Mouse (Mus musculus): ENCODE measurements at regions not wholly inside any gene's neighbourhood (a gene's known extent, or its start where the extent isn't known, plus 50 kb on each side); places are given as distances from the start of the nearest gene placed in this dataset.

DNA sequence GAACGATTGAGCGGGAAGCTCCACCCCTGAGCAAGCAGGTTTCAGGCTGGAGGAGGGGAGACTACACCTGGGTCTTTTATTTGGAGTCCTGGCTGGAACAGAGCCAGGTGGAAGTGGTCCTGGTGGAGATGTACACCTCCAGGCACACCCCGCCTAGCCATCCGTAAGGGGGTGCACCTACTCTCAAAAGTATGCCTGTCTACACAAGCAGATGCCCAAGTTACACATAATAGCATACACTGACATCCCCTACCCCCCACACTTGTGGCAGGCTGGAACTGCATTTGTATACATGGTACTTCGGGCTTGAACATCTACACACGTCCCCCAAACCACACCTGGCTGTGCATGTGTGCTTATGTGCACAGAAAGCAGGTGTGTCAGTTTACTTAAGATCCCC is 236.8 kb upstream of the 4930535I16Rik start:
- no peak for DNase-seq (ENCODE audit: low spot score)

DNA sequence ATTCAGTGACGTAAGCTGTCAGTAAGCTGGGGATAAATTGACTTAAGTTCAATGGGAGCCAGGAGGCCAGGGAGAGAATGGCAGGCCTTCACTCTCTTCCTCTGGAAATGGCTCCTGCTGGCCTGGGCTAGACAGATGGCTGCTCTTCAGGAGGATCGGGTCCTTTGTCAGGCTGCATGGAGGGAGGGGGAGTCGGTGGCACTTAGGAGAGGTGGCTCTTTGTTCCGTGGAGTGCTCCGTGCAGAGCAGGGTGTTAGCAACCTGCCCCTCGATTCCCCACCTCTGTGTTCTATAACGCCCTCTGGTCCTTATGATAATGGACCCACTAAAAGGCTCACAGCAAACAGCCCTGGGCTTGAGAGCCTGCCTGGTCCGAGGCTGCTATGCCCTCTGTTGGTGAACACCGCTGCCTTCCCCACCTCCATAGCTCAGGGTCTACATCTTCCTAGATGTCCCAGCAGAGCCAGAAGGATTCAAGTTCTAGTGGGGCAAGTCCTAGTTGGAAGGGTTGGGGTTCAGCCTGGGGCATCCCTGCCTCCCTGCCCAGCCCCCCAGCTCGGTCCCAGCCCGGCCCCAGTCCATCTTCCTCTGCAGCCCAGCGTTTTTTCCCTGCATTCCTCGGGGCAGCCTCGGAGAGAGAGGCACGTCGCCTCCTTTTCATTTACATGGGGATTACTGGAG is 232.1 kb upstream of the 4930535I16Rik start:
- no peak for DNase-seq (ENCODE audit: low spot score)

DNA sequence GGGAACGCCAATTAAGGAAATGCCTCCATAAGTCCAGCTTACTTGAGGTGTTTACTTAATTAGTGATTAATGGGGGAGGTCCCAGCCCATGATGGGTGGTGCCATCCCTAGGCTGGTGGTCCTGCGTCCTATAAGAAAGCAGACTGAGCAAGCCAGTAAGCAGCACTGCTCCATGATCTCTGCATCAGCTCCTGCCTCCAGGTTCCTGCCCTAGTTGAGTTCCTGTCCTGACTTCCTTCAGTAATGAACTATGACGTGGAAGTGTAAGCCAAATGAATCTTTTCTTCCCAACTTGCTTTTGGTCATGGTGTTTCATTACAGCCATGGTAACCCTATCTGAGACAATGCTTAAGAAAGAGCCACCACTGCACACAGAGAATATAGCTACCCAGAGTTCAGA is 231.2 kb upstream of the 4930535I16Rik start:
- DNase-seq (ENCODE audit: low spot score): no peak

DNA sequence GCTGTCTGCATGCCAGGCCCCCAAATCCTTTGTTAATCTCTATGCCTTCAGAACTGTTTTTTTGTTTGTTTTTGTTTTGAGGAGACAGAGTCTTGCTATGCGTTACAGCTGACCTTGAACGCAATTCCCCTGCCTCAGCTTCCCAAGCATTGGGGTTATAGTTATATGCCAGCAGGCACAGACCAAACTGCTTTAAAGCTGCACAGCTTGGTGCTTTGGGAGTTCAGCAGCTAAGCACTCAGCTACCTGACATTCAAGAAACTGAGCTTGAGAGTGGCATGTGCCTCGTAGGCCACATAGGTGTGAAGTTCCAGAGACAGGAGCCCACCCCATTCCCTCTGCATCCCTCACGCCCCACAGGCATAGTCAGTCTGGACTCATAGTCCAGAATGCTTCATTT is 229.5 kb upstream of the 4930535I16Rik start:
- no peak for DNase-seq (ENCODE audit: low spot score)

DNA sequence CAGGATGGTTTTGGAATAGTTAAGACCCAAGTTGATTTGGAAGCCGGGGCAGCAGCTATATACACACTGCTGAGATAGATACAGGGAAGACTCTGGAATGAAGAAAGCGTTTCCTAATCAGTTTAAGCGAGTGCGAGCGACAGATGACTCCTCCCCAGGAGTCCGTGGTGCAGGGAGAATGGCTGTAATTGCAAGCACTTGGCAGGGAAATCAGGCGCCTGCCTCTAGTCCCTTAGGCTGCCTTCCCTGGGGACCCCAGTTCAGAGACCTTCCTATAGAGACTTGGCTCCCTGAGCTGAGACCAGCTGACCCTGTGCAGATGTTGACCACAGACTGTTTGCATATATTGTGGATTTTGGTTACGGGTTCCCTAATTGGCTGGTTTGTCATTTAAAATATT is 228.3 kb upstream of the 4930535I16Rik start:
- no peak for DNase-seq (ENCODE audit: low spot score)

DNA sequence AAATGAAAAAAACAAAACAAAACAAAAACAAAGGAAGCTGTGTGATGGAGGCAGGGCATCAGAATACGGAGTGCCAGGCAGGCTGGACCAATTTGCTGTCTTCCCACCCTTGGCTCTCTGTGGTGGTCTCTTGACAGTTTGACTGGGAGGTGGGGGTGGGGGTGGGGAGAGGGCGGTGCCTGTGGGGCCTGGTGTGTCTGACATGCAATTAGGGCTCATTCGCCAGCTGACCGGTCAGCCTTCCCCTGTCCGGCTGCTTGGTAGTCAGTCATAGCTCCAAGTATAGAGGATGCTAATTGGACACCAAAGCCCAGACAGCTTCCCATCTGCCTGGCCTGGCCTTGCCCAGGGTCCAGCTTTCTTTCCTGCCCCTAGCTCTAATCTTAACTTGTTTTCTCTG is 225.8 kb upstream of the 4930535I16Rik start:
- DNase-seq (ENCODE audit: low spot score): no peak

DNA sequence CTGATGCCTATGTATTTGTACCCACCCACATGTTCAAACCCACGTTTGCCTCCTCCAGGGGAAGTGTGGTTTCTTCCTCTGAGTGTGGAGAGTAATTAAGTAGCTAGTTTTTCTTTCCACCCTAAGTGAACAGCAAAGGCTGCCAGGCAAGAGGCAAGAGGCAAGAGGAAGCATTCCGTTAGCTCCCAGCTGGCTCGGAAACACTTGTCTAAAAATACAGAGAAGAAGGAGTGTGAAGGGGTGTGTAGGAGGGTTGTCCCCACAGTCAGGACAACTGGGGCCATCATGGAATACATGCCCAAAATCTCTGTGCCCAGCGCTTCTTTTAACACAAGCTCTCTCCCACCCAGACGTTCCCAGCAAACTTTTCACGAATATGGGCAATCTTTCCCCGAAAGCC is 225.4 kb upstream of the 4930535I16Rik start:
- DNase-seq (ENCODE audit: low spot score): no peak

DNA sequence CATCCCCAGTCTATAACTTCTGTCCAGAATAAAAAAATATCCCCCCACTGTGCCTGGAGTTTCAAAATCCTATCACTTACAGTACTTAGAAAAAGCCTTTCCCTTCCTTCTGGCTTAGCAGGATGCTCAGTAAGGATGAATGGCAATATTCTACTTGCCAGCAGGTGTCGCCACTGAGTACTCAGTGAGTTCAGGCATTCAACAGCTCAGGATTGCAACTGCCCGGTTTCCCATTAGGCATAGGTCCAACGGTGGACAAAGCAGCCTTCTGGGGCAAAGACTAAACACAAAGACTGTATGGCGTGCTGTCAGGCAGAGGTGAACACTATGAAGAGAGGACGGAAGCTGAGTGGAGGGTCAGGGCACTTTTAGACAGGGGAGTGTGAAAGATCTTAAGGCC is 224.3 kb upstream of the 4930535I16Rik start:
- peak; percentile 28 for DNase-seq (ENCODE audit: low spot score)

DNA sequence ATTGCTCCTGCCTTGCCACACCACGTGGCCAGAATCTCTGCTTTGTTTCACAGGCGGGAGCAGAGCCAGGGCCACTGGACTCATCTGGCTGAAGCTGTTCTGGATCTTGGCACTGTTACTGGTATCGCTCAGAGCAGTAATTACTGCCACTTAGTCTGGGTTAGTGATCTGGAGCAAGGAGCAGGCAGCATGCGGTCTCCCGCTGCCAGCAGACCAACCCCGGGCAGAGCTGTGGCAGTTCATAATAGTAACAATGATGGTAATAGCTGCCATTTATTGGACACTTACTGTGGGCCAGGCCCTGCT is 217.3 kb upstream of the 4930535I16Rik start:
- DNase-seq (ENCODE audit: low spot score): peak; percentile 2

DNA sequence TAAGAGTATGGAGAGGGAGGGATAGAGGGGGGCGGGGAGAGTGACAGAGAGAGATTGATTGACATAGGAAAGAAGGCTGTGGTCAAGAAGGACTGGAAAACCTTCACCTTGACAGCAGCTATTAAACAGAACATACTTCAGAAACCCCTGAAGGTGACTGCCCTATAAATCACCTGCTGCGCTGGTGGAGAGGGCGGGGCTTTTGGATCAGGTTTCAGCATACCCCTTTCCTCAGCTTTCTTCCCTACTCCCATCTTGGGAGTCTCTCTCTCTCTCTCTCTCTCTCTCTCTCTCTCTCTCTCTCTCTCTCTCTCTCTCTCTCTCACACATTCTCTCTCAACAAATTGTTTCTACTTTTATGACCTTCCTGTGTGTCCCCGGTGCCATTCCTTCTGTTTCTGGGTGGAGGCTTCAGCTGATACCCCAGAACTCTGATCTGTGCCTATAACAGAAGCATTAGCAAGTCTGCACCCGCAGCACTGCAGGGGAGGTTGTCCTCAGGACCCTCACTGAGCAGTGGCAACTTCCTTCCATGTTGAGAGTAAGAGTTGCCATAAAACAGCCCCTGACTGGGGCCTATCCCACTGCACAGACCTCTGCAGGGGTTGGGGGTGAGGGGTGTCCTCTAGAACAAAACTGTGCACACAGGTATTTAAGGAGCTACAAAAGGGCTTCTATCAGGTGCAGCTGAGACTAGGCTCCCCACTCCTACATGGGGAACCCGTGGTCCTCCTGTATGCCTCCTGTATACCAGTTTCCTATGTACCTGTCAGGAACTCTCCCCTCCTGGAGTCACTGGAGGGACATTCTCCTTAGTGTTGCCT is 216.7 kb upstream of the 4930535I16Rik start:
- no peak for DNase-seq (ENCODE audit: low spot score)

DNA sequence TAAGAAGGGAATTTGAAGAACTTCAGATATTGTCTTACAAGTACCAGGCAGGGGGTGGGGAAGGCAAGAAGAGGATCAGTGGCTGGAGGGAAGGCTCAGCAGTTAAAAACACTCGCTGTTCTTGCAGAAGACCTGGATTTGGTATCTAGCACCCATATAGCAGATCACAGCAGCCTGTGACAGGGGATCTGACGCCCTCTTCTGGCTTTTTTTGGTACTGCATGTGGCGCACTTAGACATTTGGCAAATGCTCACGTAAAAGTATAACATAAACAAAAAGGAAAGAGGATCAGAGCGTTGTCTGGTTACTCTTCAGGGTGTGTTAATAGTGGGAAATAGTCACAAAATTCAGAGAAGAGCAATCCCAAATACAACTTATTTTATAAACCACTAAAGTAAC is 213.1 kb upstream of the 4930535I16Rik start:
- no peak for DNase-seq (ENCODE audit: low spot score)

DNA sequence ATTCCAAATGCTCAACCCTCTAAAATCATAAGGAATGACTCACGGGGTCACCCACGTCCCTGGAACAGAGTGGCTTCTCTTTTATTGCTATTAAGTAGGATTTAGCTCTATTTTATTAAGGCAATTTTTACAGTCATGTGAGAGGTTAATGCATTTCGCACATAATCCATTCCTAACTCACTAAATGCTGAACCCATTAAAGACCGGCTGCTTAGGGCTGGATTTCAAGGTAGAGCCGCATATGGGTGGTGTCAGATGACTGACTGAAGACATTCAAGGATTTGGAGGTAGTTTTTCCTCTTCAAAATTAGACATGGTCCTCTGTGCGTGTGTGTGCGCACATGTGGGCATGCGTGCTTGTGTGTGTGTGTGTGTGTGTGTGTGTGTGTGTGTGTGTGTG is 208.4 kb upstream of the 4930535I16Rik start:
- no peak for DNase-seq (ENCODE audit: low spot score)

DNA sequence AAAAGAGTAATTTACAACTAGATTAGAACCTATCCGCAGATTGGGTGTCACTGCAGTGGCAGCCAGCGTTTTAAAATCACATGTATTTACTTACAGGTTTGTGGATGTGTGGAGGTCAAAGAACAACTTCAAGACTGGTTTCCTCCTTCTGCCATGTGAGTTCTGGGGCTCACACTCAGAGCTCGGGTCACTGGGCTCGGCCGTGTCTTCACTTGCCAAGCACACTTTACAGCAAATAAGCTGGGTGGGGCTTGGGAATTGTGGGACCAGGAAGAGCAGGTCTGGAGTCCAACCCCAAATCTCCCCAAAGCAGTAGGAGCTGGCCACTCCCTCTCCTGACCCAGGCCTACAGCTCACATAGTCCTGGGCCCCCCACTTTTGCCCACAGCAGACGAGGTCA is 202.5 kb upstream of the 4930535I16Rik start:
- DNase-seq (ENCODE audit: low spot score): no peak

DNA sequence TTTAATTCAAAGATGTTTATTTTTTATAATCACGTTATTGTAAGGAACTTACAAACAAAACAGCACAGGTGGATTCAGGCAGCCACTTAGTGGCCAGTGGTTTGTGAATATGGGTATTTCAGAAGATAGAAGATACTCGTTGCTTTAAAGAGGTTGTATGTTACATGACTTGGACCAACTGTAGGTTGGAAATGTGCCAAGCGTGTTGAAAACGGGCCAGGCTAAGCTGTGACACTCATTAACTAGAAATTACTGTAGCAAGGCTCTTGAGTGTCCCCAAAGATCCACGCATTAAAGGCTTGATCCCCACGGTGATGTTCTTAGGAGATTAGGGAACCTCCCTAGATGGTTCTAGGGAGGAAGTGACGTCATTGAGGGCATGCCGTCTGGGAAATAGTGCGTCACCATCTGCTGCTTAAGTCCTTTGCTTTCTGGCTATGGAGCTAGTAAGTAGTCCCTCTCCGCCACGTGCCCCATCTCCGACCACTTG is 196.1 kb upstream of the 4930535I16Rik start:
- DNase-seq (ENCODE audit: low spot score): no peak

DNA sequence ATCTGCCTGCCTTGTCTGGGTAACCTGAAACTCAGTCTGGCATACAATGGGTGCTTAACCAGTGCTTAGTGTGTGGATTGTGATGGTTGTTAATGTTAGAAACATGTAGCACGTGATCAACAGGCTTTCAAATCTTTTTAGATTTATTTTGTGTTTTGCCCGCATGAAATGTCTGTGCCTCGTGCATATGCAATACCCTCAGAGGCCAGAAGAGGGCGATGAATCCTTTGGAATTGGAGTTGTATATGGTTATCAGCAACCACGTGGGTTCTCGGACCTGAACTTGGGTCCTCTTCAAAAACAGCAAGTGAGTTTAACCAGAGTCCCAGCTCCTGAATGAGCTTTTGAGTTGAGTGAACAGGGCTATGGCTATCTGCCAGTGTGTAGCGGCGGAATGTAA is 192.9 kb upstream of the 4930535I16Rik start:
- DNase-seq (ENCODE audit: low spot score): no peak

DNA sequence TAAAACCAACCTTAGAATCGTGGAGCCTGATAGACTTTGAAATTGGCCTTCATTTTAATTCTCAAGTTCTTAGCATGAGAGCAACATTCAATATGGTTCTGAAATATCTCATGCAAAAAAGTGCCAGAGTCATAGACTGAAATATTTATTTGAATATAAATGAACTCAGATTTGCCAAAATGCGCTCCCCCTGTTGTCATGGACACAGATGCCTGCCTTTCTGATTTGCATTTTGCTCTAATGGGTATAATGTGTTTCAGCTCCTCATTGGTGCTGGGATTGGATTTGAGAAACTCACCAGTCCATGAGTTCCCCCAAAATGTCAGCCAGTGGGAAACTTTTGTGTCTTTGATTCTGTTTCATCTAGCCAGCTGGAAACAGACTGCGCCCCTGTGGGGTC is 191.5 kb upstream of the 4930535I16Rik start:
- DNase-seq (ENCODE audit: low spot score): no peak

DNA sequence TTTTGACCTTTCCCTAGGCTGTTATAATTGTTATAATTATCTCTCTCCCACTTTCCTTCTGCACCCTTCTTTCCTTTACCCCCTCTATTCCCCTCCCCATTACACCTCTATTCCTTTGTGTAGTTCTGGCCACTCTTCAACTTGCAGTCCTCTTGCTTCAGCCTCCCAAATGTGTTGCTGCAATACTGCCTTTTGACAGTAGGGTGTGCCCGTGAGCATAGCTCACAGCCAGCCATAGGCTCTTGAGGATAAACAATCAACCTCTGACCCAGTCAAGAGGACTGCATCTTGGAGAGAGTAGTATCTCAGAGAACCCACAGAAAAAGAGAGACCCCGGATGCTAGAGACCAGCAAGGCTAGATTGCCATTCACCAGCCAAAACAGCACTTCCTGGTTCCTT is 184.9 kb upstream of the 4930535I16Rik start:
- no peak for DNase-seq (ENCODE audit: low spot score)

DNA sequence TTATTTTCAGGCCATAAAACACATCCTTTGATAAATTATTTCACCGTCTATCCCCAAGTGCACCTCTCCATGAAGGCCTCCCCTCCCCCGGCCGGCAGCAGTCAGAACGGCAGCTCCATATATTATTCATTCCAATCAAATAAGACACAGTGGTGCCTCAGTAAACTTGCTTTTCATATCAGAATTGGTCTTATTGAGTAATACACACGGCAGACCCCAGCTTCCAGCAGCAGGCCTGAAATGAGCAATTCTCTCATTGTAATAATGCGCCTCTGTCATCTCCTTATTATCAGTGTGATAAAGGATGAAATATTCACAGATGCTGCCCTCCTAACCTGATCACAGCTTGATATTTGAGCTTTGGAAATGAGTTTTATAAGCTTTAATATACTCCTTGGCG is 169.0 kb upstream of the 4930535I16Rik start:
- no peak for DNase-seq (ENCODE audit: low spot score)

DNA sequence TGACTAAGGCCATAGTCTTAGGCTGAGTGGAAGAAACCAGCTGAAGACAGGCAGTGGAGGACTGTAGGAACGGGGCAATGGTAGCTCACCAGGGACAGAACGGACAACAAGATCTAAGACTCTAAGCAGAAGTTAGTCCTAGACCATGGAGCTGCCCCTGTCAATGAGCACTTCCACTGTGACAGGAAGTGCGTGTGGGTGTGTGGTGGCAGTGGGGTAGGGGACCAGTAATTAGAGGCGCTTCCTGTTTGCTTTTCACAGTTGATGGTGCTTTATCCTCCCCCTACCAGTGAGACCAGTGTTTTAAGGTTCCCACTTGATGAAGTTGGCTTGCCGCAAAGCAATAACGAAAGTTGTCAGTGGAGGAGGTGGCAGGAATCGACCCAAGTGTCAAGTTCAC is 168.4 kb upstream of the 4930535I16Rik start:
- DNase-seq (ENCODE audit: low spot score): no peak

DNA sequence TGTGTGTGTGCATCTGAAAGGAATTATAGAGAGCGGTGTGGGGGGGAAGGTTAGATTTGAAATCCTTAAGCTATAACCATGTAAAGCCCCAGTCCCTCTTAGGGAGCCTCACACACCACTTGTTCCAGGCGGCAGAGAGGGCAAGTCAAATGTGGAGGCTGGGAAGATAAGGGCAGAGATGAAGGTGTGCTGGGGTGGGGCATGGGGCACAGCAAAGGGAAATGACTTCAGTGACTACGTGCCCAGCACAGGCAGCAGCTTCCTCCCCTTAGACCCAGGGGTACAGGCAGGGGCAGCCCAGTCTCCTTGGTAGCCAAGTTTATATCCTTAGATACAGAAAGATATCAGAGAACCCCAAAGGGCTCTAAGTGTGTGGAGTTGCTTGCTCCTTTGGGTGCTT is 161.8 kb upstream of the 4930535I16Rik start:
- no peak for DNase-seq (ENCODE audit: low spot score)

DNA sequence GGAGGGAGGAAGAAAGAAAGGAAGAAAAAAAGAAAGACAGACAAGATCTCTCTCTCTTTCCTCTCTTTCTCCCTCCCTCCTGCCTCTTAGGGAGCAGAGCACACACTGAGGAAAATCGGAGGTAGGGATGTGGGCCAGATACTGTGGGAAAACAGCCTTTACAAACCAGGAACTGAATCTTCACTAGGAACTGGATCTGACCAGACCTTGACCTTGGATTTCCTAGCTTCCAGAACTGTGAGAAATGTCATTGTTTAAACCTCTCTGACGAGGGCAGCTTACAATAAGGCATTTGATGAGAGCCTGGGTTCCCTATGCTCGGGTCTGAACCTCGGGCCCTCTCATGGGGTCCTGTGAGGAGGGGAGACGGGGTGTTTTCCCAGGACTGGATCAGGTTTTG is 157.7 kb upstream of the 4930535I16Rik start:
- no peak for DNase-seq (ENCODE audit: low spot score)

DNA sequence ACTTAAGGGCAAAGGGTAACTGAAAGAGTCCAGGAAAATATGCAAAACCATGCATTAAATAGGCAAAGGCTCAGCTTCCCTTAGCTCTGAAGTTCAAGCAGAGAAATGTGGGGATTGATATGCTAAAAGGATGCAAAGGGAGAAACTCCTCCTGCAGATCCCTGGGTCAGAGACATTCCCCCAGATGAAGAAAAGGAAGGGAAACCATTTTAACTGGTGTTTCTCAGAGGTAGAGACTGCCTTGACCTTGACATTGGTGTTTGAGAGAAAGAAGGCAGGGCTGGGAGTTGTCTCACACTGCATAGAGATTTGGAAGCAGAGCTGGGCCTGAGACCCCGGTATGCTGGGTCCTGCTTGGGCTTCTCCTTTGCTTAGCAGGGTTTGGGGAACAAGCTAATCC is 155.8 kb upstream of the 4930535I16Rik start:
- no peak for DNase-seq (ENCODE audit: low spot score)

DNA sequence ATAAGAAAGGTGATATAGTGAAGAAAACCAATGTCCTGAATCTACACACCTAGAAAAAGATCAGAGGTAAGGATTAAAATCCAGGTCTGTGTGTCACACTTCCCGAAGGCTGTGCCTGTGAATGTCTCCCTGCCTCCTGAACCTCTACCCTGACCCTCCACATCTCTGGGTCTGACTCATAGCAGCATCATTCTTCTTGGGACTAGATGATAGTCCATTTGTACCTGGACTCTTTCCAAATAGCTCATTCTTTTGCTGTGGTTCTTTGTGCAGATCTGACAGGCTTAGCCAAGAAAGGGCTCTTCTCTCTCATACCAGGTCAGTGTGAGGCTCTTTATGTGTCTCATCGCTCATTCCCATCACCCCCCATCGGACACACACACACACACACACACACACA is 146.8 kb upstream of the 4930535I16Rik start:
- DNase-seq (ENCODE audit: low spot score): no peak

Data from ovary, adult 18-20 months (tissue).